Mouse (Mus musculus) erythroblast, embryonic 14.5 days (primary cell): ENCODE results near the gene Spata7.

Source experiments
- GATA1 ChIP-seq: IDR thresholded peaks from 2 replicates; pipeline ENCODE4 v1.6.1; 2012; ENCODE audit warnings: low read length, inconsistent platforms, mixed read lengths
- TAL1 ChIP-seq: IDR thresholded peaks from 3 replicates; pipeline ENCODE4 v1.6.1; 2012; ENCODE audit warnings: low read length, inconsistent platforms, mixed read lengths

GRCm38 (mm10) chr12:98669086-98669485 lies 41.1 kb downstream of the Spata7 start:
- TF ChIP-seq TAL1 (no peak), GATA1 (no peak)
